Mouse (Mus musculus): ENCODE measurements around the gene Csde1.
A peak's percentile ranks its signal among the peaks of the same experiment; 100 is the strongest.

Csde1 gene

GRCm38 (mm10) chr3:103020249-103020942, at the start of gene Csde1:
TSS of gene Csde1 (plus strand) at chr3:103020426.
- peak; percentile 97 for DNase-seq

DNA sequence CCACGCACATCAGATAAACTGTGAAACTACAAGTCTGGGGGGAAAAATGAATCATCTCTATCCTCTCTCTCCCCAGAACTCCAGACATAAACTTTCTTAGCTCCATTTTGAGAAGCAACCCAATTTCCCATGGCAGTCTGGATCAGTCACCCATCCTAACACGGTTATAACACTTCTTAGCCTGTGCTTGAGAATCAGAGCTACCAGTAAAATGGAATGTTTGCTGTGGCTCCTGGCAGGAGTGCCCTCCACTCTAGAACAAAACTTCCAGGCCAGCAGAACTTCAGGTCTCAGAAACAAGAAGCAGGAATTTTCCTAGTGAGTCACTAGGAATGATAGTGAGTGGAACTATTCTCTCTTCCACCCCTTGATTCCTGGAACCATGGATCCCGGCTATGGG, 49.7 kb upstream of the Csde1 start:
- no peak for DNase-seq

GRCm38 (mm10) chr3:102976906-102977305, 43.3 kb upstream of the Csde1 start:
- DNase-seq: no peak

DNA sequence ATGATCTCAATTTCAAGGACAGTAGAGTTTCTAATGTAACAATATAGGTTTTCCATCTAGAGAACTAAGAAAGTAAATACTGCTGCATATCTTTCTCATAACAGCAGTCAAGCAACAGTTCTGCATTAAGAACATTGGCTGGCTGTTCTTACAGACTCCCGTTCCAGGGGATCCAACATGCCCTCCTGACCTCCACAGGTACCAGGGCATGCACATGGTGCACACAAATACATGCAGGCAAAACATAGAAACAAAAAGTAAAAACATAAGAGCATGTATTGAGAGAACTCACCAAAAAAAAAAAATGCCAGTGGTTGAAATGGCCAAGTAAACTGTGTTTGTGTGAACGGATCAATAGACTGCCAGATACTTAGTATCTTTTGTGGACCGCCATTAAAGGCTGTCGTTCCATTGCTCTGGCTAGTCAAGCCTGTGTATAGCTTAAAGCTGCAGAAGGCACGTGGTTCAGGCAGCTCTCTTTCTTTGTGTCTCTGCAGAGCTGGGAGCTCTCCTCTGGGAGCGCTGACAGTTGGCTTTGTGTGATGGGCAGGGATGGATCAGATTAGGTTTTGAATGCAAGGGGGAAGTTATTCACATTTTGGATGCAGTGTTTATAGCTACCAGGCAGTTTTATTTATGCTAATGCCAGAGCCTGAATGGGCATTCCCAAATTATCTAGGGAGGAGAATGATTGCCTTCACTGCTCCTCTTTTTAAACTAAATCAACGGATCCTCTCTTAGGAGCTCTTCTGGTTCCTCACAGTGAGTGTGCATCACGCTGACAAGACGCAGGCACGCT, 40.5 kb upstream of the Csde1 start:
- no peak for DNase-seq

GRCm38 (mm10) chr3:102980349-102980736, 39.9 kb upstream of the Csde1 start:
- DNase-seq: no peak

- DNase-seq: no peak
Measured at GRCm38 (mm10) chr3:102991041-102991440, 29.2 kb upstream of the Csde1 start.

GRCm38 (mm10) chr3:102992936-102993335, 27.3 kb upstream of the Csde1 start:
- no peak for DNase-seq

GRCm38 (mm10) chr3:102995233-102995604, 25.0 kb upstream of the Csde1 start:
- DNase-seq: no peak

DNA sequence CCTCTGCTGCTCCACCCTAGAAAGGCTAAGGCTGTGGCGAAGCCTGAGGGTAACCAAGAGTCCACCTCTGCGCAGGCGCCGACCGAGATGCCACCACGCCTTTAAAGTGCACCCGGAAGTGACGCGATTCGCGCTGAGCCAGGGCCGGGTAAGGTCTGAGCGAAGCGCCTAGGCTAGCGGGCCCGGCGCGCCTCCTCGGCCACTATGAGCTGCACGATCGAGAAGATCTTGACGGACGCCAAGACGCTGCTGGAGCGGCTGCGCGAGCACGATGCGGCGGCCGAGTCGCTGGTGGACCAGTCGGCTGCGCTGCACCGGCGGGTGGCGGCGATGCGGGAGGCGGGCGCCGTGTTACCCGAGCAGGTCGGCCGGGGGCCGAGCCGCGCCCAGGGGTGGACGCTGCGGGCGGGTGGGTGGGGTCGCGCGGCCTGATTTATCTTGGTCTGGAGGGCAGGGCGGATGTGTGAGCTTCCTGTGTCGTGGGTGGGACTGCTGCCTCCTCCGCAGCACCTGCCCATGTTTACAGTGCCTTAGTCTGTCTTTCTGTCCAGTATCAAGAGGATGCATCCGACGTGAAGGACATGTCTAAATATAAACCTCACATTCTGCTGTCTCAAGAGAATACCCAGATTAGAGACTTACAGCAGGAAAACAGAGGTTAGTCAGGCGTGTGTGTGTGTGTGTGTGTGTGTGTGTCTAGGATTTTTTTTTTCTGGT, 24.5 kb upstream of the Csde1 start, which contains the start of gene Sike1:
TSS of gene Sike1 (plus strand) at position 104 of the 717 bp plus-strand sequence.
- peak; percentile 91 for DNase-seq

DNA sequence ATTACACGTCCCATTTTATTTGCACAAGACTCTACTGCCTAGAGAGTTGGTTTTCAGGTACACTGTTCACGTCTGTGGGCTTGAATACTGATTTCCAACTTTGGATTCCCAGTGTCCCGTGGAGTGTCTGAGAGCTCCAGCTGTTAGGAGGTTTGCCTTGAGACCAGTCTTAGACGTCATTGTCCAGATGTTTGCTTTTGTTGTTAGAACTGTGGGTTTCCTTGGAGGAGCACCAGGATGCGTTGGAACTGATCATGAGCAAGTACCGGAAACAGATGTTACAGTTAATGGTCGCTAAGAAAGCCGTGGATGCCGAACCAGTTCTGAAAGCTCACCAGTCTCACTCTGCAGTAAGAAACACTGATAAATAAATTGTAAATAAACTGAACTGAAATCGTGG, 23.2 kb upstream of the Csde1 start:
- no peak for DNase-seq

- DNase-seq: no peak
Measured at GRCm38 (mm10) chr3:102997591-102997990, 22.6 kb upstream of the Csde1 start.

GRCm38 (mm10) chr3:103001595-103001994, 18.6 kb upstream of the Csde1 start:
- DNase-seq: no peak

GRCm38 (mm10) chr3:103017350-103017749, 2.9 kb upstream of the Csde1 start:
- DNase-seq: no peak

GRCm38 (mm10) chr3:103019462-103019861, 764 bp upstream of the Csde1 start:
- no peak for DNase-seq

DNA sequence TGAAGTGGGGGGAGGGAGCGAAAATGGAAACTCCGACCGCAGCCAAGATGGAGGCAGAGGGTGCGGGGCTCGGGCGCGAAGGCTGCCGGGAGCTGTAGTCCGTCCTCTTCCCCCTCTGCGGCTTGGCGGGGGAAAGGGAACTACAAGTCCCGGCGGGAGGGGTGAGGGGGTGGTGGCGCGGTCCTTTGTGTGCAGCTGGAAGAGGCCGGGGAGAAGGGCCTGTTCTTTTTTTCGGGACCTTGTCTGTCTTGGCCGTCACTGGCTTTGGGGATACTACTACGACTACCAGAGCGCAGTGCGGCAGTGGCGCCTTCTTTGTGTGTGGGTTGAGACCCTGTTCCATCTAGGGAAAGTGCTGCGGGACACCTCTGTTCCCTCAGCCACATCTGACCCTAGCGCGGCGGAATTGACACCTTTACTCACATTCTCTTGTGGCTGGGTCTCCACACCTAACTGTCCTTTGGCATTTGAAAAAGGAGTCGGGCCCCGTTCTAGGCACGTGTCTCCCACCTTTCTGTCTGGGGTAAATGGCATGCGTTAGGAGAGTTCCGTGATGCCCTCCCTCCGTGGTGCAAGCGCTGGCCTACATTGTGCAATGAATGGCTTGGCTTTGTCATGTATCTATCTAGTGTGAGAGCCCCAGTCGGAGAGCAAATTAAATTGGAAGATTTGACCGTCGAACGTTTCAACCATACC, 865 bp downstream of the Csde1 start:
- DNase-seq: peak; percentile 79

DNA sequence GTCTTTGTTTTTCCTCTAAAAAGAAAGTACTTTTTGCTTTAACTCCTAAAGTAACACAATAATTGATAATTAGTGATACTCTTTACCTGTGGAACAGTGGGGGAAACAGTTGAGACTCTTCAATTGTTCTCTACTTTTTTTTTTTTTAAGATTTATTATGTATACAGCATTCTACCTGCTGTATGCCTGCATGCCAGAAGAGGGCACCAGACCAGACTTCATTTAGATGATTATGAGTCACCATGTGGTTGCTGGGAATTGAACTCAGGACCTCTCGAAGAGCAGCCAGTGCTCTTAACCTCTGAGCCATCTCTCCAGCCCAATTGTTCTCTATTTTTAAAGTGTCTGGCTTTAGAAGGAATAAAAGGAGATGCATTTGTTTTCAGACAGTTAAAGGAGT, 5.9 kb downstream of the Csde1 start:
- no peak for DNase-seq

DNA sequence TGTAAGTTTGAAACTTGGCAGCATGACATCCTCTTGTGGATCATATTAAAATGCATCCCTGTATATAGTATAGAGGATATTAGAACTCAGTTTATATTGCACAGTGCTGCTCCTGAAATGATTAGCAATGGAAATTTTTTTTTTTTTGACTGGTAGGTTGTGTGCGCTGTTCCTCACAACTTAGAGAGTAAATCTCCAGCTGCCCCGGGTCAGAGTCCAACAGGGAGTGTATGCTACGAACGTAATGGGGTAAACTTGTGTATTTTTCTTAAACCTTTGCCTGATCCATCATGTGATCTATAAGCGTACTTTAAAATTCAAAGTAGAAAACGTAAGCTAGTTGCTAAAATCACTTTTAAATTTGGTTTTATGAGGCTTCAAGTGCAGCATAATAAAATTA, 20.1 kb downstream of the Csde1 start:
- DNase-seq: no peak

- DNase-seq: no peak
Measured at GRCm38 (mm10) chr3:103040861-103041379, 20.7 kb downstream of the Csde1 start.

DNA sequence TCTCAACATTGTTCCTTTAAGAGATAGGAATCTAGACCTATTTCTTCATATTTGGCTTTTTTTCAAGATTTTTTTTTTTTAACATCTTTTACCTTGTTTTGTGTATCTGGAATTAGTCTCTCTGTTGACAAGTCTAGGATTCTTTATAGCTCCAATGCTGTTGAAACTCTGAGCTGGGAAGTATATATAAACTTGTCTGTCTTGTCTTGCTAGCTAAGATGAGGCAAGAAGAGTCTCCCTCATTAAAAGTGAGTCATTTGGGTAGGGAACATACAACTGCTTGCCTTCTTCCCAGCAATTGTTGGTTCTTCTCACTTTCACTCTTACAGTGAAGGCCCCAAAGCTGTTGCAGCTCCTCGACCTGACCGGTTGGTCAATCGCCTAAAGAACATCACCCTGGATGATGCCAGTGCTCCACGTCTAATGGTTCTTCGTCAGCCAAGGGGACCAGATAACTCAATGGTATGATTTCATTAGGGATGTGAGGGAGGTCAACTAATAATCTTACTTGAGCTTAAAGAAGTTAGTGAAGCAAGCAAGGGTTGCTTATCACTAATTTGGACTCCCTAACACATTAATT, 35.9 kb downstream of the Csde1 start:
- DNase-seq: no peak

- DNase-seq: no peak
Measured at GRCm38 (mm10) chr3:103057752-103058151, 37.5 kb downstream of the Csde1 start.

DNA sequence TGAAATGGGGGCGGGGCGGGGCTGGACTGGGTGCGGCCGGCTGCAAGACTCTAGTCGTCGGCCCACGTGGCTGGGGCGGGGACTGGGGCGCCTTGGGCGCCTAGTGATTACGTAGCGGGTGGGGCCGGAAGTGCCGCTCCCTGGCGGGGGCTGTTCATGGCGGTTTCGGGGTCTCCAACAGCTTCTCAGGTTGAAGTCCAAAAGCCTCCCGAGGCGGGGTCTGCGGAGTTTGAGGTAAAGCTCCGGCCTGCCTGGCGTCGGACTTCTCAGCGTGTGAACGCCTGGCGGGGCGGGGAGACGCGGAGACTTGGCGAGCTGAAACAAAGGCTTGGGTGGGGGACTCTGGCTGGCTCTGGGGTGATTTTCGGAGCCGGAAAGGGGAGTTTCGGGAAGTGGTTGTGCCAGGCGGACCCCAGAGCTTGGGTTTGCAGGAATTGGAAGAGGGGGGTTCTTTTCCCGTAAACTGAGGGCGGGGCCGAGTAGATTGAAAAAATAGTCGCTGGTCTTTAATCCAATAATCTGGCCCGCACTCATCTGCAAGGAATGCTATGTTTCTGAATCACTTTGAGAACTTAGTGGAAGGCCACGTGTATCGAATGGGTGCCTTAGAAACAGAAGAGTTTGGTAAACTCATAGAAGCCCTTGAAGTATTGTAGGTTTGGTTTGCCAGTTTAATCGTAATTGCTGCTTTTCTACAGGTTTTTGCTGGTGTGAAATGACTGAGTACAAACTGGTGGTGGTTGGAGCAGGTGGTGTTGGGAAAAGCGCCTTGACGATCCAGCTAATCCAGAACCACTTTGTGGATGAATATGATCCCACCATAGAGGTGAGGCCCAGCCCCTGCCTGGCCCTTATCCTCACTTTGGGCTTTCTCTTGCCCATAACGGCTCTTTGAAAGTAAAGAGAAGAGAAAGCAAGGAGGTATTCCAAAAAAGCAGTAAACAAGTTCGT, 38.3 kb downstream of the Csde1 start, which contains the start of gene Nras:
TSS of gene Nras (plus strand) at position 79 of the 951 bp plus-strand sequence.
- DNase-seq: peak; percentile 75

Data from cerebellum, adult 8-10 months (tissue).